Mouse (Mus musculus) erythroblast, embryonic 14.5 days (primary cell): ENCODE data around the gene C87436.

Experiments
- GATA1 ChIP-seq: IDR thresholded peaks from 2 replicates; pipeline ENCODE4 v1.6.1; 2012; ENCODE audit warnings: low read length, inconsistent platforms, mixed read lengths
- TAL1 ChIP-seq: IDR thresholded peaks from 3 replicates; pipeline ENCODE4 v1.6.1; 2012; ENCODE audit warnings: low read length, inconsistent platforms, mixed read lengths

- TF ChIP-seq GATA1, result no peak
- no peak for TF ChIP-seq TAL1
Measured at GRCm38 (mm10) chr6:86418711-86419110, 19.5 kb upstream of the C87436 start.
